Mouse (Mus musculus) retina, postnatal 7 days (tissue): ENCODE data around the gene Fam3c.
"Not testable (repeated sequence)": the region's sequence is repeated elsewhere in the genome, so short reads cannot be mapped to it uniquely, and the experiment has no call there.

Source experiments
- DNase-seq: peaks from one replicate; pipeline ENCODE4 v3.0.0-alpha.2; 2012; ENCODE audit warnings: low read depth, low spot score

The Fam3c gene

DNA sequence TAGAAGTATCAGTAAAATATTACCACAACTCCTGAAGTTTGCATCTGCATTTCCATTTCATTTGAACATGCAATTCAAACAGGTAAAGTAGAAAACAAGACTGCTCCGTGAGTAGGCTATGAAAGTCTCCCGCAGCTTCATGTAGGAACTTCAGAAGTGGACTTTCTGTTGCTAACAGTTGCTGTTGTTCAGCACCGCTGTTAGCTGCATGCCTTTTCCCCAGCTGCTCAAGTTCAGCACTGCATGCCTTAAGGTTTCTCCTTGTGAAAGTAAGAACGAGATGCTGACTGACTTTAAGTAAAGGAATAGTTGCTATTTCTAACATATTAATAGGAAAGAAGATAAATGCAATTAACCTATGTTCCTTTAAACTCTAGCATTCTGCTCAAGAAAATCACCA is 64.0 kb downstream of the Fam3c start:
- DNase-seq, result no peak

DNA sequence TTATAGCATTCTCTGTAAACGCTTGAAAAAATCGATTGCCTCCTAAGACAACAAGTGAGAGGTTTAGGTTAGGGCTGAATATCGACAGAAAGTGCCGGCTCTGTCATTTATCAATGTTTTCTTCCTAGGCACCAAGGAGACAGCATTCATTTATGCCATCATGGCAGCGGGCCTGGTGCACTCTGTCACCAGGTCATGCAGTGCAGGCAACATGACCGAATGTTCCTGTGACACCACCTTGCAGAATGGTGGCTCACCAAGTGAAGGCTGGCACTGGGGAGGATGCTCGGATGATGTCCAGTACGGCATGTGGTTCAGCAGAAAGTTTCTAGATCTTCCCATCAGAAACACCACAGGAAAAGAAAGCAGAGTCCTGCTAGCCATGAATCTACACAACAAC is 65.3 kb downstream of the Fam3c start:
- DNase-seq, result no peak

GRCm38 (mm10) chr6:22289461-22290021 is 66.5 kb downstream of the Fam3c start:
- no peak for DNase-seq

DNA sequence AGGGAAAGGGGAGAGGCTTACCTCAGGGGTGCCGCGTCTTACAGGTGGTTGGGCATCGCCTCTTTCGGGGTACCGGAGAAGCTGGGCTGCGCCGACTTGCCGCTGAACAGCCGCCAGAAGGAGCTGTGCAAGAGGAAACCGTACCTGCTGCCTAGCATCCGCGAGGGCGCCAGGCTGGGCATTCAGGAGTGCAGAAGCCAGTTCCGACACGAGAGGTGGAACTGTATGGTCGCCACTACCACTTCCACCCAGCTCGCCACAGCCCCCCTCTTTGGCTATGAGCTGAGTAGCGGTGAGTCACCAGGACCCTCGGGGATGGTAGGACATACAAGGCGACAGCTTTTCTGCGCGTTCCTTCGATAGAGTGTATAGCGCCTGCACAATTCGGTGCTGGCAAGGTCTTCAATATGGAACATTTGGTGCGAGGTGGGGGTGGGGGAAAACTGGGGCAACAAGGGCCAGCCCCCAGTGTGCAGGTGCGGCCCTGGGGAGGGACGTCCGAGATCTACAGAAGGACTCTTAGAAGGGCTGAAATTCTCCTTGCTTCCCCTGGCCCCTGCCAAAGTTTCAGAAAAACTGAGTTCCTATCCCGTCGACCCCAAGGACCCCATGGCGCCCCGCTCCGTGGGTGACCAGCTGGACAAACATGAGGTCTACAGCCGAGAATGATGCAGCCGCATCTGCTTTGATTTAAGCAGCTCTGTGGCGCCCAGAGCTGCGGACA is 67.1 kb downstream of the Fam3c start:
- DNase-seq, result no peak

DNA sequence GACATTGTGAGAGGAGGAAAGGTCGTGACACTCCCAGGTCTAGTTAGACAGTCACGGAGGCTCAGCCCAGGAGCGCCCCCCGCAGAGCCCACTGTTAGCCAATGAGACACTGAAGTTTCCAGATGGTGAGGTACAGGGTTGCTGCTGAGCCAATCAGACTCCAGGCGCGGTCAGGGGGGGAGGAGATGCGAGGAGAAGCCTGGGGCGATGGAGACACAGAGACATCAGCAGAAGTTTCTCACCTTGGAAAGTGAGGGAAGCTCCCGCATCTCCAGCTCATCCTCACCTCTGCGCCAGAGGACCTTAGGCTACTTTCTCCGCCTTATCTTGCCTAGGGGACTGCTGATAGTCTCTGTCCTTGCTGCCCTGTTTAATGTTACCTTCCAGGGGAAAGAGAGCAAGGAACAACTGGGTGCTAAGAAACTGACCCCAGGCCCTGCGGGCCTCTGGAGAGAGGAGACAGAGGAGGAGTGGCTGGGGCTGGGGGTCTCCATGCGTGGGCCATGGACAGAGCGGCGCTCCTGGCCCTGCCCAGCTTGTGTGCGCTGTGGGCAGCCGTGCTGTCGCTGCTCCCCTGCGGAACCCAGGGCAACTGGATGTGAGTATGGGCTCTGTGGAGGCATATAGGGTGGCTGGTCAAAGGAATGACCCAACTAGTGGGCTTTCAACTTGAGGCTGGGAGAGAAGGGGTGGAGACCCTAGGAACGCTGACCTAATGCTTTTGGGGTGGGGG is 67.9 kb downstream of the Fam3c start, which contains the start of gene Wnt16:
Gene Wnt16 (plus strand): TSS at position 224 of the 733 bp plus-strand sequence.
- no peak for DNase-seq

GRCm38 (mm10) chr6:22282405-22282804 is 73.6 kb downstream of the Fam3c start:
- no peak for DNase-seq

DNA sequence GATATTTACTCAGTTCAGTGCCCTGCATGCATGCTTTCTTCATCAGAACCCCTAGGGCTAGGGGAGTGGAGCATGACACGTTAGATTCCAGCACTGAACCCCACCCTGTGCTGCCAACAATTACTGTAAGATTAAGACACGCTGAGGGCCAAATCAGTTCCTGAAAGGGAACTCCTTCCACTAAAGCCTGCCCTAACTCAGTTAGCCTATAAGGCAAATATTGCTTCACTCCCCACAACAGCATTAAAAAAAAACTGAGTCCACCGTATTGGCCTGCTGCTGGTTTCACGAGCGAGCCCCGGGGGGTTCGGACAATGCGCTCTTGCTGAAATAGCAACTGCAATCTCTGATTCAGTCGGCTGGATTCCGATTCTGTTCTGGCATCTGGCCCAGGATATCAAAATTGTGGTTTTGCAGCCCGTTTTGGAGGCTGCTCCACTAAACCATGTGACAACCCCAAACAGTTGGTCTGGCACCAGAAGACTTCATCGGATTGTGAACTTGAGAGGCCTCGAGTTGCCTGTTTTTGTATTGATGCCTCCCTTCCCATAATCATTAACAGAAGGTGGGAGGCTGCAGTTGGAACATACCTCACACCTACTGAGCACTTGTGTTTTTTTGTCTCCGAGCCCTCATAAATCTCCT is 75.7 kb downstream of the Fam3c start:
- no peak for DNase-seq

DNA sequence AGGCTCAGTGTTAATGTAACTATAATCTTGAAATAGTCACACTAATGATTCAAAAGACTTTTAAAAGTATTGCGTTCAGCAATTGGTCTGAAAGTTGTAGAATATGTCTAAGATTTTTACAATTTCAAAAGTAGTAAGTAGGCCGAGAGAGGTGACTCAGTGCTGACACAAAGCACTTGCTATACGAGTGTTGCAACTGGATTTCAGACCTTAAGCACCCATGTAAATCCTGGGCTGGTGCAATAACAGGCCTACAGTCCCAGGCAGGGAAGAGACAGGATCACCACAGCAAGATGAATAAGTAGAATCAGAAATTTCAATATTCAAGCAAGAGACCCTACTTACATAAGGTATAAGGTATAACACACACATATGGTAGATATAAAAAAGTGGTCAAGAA is 78.1 kb downstream of the Fam3c start:
- no peak for DNase-seq

- DNase-seq, result no peak
Observed at GRCm38 (mm10) chr6:22269840-22270521, 86.1 kb downstream of the Fam3c start.

DNA sequence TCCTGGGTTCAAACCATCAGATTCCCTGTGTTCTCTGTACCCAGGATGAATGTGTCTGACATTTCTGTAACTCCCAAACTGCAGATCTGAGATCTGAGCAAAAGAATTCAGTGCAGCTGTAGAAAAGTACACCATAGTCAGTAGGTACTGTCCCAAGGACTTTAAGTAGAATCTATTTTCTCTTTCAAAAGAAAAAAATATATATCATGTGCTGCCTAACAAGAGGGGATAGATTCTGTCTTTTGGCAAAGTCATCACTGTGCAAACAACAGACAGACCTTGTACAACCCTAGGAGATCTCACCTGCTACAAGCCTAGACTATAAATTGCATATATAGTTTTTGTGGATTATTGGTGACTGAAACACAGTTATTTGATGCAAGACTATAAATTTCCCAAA is 87.4 kb downstream of the Fam3c start:
- DNase-seq, result no peak

GRCm38 (mm10) chr6:22267807-22268667 is 88.0 kb downstream of the Fam3c start:
- no peak for DNase-seq

GRCm38 (mm10) chr6:22266018-22266417 is 90.0 kb downstream of the Fam3c start:
- no peak for DNase-seq

GRCm38 (mm10) chr6:22264094-22264493 is 91.9 kb downstream of the Fam3c start:
- not testable (repeated sequence) for DNase-seq

GRCm38 (mm10) chr6:22262519-22262918 is 93.5 kb downstream of the Fam3c start:
- no peak for DNase-seq

DNA sequence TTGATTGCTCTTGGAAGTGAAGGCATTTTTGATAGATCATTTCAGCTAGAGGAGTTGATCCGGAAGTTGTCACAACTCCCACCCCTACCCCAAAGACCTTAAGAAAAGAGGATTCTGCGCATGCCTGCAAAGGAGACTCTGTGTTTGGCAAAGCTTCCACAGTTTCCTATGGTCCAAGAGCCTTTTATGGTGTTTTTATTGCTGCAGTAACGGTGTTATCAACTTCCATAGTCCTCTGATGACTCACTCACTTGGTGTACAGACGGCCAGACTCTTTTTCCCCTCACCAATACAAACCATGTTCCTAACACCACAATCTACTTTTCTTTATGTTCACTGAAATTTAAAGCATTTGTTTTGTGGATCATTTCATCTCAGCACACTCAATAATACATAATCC is 97.3 kb downstream of the Fam3c start:
- no peak for DNase-seq
